ENCODE assay signal across 10 mouse cellular contexts in genomic region chr3:103802861-103803260, GRCm38 (mm10). TPM values are rescaled to one million over a fixed set of nuclear protein-coding genes. Genes with fewer than 3 reads are reported as not detected.
DNase-seq lines count a peak whose midpoint lies in the region; ATAC-seq and TF ChIP-seq lines count a peak whose summit lies in the region.
"Had no signal": no experiment of that assay in that cellular context is flagged by ENCODE, and none has a peak within 500 bp of the region (broad histone marks: within the 10 kb centered on the region; RNA-seq: fewer than 3 reads in every experiment).

No protein-coding gene starts in this region.

- H3K27me3 ChIP-seq in heart, embryonic 10.5 days (ENCODE audit: insufficient read depth, poor library complexity, severe bottlenecking), result no peaks in the 10 kb centered on the region
- no peaks in the 10 kb centered on the region for H3K27me3 ChIP-seq in midbrain, embryonic 14.5 days (ENCODE audit: control insufficient read depth, insufficient read depth, low read length)
- H3K27me3 ChIP-seq: limb, embryonic 13.5 days had no signal

- H3K9me3 ChIP-seq in heart, embryonic 10.5 days, result no peaks in the 10 kb centered on the region
- H3K9me3 ChIP-seq in midbrain, embryonic 14.5 days (ENCODE audit: control insufficient read depth, low read length), result no peaks in the 10 kb centered on the region
- H3K9me3 ChIP-seq: limb, embryonic 13.5 days had no signal

- no peak for ATAC-seq in midbrain, embryonic 14.5 days (ENCODE audit: low FRiP score, low TSS enrichment)

- no peak overlapping the region for H3K9ac ChIP-seq in midbrain, embryonic 14.5 days (replicated peaks; ENCODE audit: low read length)
- H3K9ac ChIP-seq: limb, embryonic 13.5 days had no signal

- H3K4me1 ChIP-seq in heart, embryonic 10.5 days, result peaks cover 11% of the 10 kb centered on the region
- peaks cover 1% of the 10 kb centered on the region; the same call in 1 of the 2 replicates for H3K4me1 ChIP-seq in midbrain, embryonic 14.5 days (ENCODE audit: control insufficient read depth, insufficient read depth, low read length)

- H3K27ac ChIP-seq in layer of hippocampus, adult 2 months, result peak overlapping the region; percentile 96
- H3K27ac ChIP-seq in heart, embryonic 10.5 days, result peak overlapping the region; percentile 37; the same call in 1 of the 2 replicates
- H3K27ac ChIP-seq in midbrain, embryonic 14.5 days (replicated peaks; ENCODE audit: low read depth, low read length), result no peak overlapping the region

- no peak overlapping the region for H3K4me2 ChIP-seq in midbrain, embryonic 14.5 days (ENCODE audit: low read length)
- H3K4me2 ChIP-seq: limb, embryonic 13.5 days had no signal

- DNase-seq in layer of hippocampus, adult 2 months (ENCODE audit: low spot score in 2 of 2), result no peak
- DNase-seq in layer of hippocampus, postnatal 14 days (ENCODE audit: low spot score in 2 of 2), result no peak
- DNase-seq in heart, embryonic 10.5 days (ENCODE audit: low spot score), result no peak
- DNase-seq in kidney, postnatal 14 days, result peak; percentile 70
- peak; percentile 44 for DNase-seq in thymus, postnatal 0 days (ENCODE audit: low spot score)
- no peak for DNase-seq in urinary bladder, postnatal 14 days (ENCODE audit: low spot score)
- no peak for DNase-seq in midbrain, embryonic 14.5 days
- no peak for DNase-seq in right cerebral cortex, postnatal 4 days
- DNase-seq: cerebellum, postnatal 25 days had no signal

- 77% methylated on average over 8 of the region's 8 CpGs for WGBS in heart, embryonic 10.5 days
- 93% methylated on average over 8 of the region's 8 CpGs for WGBS in midbrain, embryonic 14.5 days

- H3K36me3 ChIP-seq in heart, embryonic 10.5 days, result peaks cover 49% of the 10 kb centered on the region
- peaks cover 35% of the 10 kb centered on the region for H3K36me3 ChIP-seq in midbrain, embryonic 14.5 days (ENCODE audit: control insufficient read depth, insufficient read depth, low read length)

- H3K4me3 ChIP-seq in layer of hippocampus, adult 2 months, result no peak overlapping the region
- no peak overlapping the region for H3K4me3 ChIP-seq in heart, embryonic 10.5 days
- H3K4me3 ChIP-seq in midbrain, embryonic 14.5 days (replicated peaks; ENCODE audit: low read depth, low read length), result no peak overlapping the region
- H3K4me3 ChIP-seq: limb, embryonic 13.5 days had no signal

- no peak for TF ChIP-seq CTCF in layer of hippocampus, adult 2 months (conservative IDR thresholded peaks at IDR 0.05)

RNA-seq across cellular contexts. Expression of gene Dclre1b, which starts 6.4 kb away (rescaled TPM):
- 1 to 10 TPM; 9.8 to 10.0 TPM for total RNA-seq in layer of hippocampus, adult 2 months (2021)
- 1 to 10 TPM; 8.9 to 9.1 TPM for total RNA-seq in layer of hippocampus, postnatal 14 days (2021)
- 25.7 and 25.8 TPM in 2 replicates for polyA plus RNA-seq in heart, embryonic 10.5 days (2016; fragmentation: Nextera tagmentation; extraction: Ambion mirVana)
- 47.8 and 50.9 TPM in 2 replicates for polyA plus RNA-seq in thymus, postnatal 0 days (2015; fragmentation: Nextera tagmentation; extraction: Ambion mirVana)
- polyA plus RNA-seq in midbrain, embryonic 14.5 days (2014; fragmentation: Nextera tagmentation; extraction: Ambion mirVana), result 23.0 and 29.2 TPM in 2 replicates

RNA-seq across cellular contexts. Expression of gene Ap4b1, which starts 6.5 kb away (rescaled TPM):
- total RNA-seq in layer of hippocampus, adult 2 months (2021), result 10 to 100 TPM; 12.7 to 13.3 TPM
- 10 to 100 TPM; 13.0 to 16.2 TPM for total RNA-seq in layer of hippocampus, postnatal 14 days (2021)
- 20.3 and 20.8 TPM in 2 replicates for polyA plus RNA-seq in heart, embryonic 10.5 days (2016; fragmentation: Nextera tagmentation; extraction: Ambion mirVana)
- 24.8 and 26.4 TPM in 2 replicates for polyA plus RNA-seq in thymus, postnatal 0 days (2015; fragmentation: Nextera tagmentation; extraction: Ambion mirVana)
- 20.1 and 25.4 TPM in 2 replicates for polyA plus RNA-seq in midbrain, embryonic 14.5 days (2014; fragmentation: Nextera tagmentation; extraction: Ambion mirVana)

RNA-seq across cellular contexts. Expression of gene Gm43064, which starts 6.5 kb away (rescaled TPM):
- total RNA-seq in layer of hippocampus, adult 2 months (2021), result under 1 TPM; 0.27 to 0.31 TPM
- total RNA-seq in layer of hippocampus, postnatal 14 days (2021), result under 1 TPM; 0.30 to 0.45 TPM
- polyA plus RNA-seq in heart, embryonic 10.5 days (2016; fragmentation: Nextera tagmentation; extraction: Ambion mirVana), result not detected in 2 replicates
- polyA plus RNA-seq in thymus, postnatal 0 days (2015; fragmentation: Nextera tagmentation; extraction: Ambion mirVana), result 0.19 and 0.29 TPM in 2 replicates
- 0.18 TPM in 1 of 2 replicates, not detected in the other for polyA plus RNA-seq in midbrain, embryonic 14.5 days (2014; fragmentation: Nextera tagmentation; extraction: Ambion mirVana)

RNA-seq across cellular contexts. Expression of gene Hipk1, which starts 11.5 kb away (rescaled TPM):
- total RNA-seq in layer of hippocampus, adult 2 months (2021), result 100 to 1,000 TPM; 128 to 134 TPM
- total RNA-seq in layer of hippocampus, postnatal 14 days (2021), result 10 to 100 TPM; 91.2 to 91.3 TPM
- polyA plus RNA-seq in heart, embryonic 10.5 days (2016; fragmentation: Nextera tagmentation; extraction: Ambion mirVana), result 8.2 and 9.5 TPM in 2 replicates
- polyA plus RNA-seq in thymus, postnatal 0 days (2015; fragmentation: Nextera tagmentation; extraction: Ambion mirVana), result 19.9 and 24.5 TPM in 2 replicates
- polyA plus RNA-seq in midbrain, embryonic 14.5 days (2014; fragmentation: Nextera tagmentation; extraction: Ambion mirVana), result 18.9 and 22.1 TPM in 2 replicates

RNA-seq across cellular contexts. Expression of gene Bcl2l15, which starts 29.5 kb away (rescaled TPM):
- 1 to 10 TPM; 1.5 to 2.0 TPM for total RNA-seq in layer of hippocampus, adult 2 months (2021)
- total RNA-seq in layer of hippocampus, postnatal 14 days (2021), result 1 to 10 TPM in 1 of 2 experiments, under 1 TPM in 1; 0.88 to 1.2 TPM
- polyA plus RNA-seq in heart, embryonic 10.5 days (2016; fragmentation: Nextera tagmentation; extraction: Ambion mirVana), result 0.13 and 1.4 TPM in 2 replicates
- 1.1 and 2.4 TPM in 2 replicates for polyA plus RNA-seq in thymus, postnatal 0 days (2015; fragmentation: Nextera tagmentation; extraction: Ambion mirVana)
- polyA plus RNA-seq in midbrain, embryonic 14.5 days (2014; fragmentation: Nextera tagmentation; extraction: Ambion mirVana), result 0.20 and 0.22 TPM in 2 replicates

Comparison
In these comparisons a context has a peak if more than half of its experiments do, and no peak if none do; other contexts are left out.
1. DNase-seq: peak in kidney, postnatal 14 days (single experiment) and thymus, postnatal 0 days (single experiment); none in layer of hippocampus, adult 2 months (0 of 2), layer of hippocampus, postnatal 14 days (0 of 2), heart, embryonic 10.5 days (single experiment), urinary bladder, postnatal 14 days (single experiment), midbrain, embryonic 14.5 days (single experiment) and right cerebral cortex, postnatal 4 days (single experiment).